Mouse (Mus musculus): ENCODE data around the gene Gm28635.

Gm28635 gene

DNA sequence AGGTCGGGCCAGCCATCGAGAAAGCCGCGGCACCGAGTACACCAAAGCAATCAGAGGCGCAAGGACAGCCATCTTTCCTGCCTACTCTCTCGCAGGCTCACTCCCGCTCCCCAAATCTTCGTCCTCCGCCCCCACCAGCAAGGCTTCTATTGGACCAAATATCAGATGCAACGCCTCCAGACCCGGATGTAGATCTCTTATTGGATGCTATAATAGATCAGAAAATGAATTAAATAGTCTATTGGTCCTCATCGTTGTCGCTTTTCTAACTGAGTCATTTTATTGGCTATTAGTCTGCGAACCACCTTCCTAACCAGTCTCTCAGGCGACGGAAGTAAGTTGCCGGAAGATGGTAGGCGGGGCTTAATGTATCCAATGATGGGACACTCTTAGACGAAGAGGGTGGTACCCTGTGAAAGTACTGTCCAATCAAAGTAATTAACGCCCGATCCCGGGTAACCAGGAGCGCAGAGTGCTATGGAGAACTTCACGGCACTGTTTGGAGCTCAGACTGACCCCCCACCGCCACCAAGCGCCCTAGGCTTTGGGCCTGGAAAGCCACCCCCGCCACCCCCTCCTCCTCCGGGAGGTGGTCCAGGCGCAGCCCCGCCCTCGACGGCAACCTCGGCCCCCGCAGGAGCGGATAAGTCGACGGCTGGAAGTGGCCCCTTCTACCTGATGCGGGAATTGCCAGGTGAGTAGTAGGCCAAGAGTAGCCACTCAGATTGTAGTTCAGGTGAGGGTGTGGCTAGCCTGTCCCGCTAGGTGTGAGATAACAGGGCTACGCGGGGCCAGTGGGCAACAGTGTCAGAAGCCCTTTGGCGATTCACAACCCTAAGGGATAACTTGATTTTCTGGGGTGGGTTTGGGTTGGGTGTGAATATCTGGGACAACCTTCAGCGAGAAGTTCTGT is at the start of gene Gm28635, which contains the start of gene Med19:
TSS of gene Gm28635 (minus strand) at position 74 of the 913 bp plus-strand sequence.
TSS of gene Med19 (plus strand) at position 435 of the 913 bp plus-strand sequence.
- DNase-seq (ENCODE audit: low spot score in 2 of 2) = peak; percentile 73 to 82

DNA sequence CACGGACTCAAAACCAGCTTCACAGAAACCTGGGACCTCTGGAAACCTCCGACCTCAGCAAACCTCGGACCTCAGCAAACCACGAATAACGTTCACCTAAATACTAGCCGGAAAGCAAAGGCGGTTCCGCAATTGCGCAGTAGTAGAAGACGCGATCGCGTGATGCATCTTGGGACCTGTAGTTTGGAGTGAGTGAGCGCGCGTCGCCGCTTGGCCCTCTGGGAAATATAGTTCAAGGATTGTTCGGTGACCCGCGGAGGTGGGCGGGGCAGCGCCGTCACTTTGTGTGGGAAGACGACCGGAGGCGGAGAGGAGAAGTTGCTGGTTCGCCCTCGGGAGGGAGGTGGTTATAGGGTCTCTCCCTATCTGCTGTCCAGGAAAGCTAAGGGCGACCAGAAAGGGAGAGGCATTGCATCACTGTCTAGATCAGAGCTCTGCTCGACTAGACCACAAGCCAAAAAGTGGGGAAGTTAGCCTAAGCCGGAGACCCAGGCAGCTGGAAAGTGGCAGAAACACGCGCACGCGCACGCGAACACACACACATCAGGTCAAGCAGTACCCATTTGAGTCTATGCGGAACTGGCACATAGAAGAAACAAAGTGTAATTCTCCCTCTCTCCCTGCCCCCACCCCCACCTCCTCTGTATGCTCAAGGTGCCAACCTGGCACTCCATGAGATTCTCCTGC is 49.5 kb upstream of the Gm28635 start, which contains the start of gene Clp1:
TSS of gene Clp1 (minus strand) at position 179 of the 687 bp plus-strand sequence.
- DNase-seq (ENCODE audit: low spot score in 2 of 2) = peak; percentile 92 to 95

DNA sequence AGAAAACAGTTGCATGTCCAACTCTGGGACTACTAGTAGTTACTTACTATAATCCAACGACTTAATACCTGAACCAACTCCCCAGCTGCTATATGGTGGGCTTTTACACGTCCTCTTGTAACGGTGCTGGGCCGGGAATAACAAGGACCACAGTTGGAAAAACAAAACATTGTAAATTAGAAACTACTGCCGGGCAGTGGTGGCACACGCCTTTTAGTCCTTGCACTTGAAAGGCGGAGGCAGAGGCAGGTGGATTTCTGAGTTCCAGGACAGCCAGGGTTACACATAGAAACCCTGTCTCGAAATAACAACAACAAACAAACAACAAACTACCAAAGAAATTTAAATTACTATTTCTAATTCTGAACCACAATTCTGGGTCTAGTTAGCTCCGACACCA is 48.9 kb upstream of the Gm28635 start:
- DNase-seq (ENCODE audit: low spot score in 2 of 2) = no peak

DNA sequence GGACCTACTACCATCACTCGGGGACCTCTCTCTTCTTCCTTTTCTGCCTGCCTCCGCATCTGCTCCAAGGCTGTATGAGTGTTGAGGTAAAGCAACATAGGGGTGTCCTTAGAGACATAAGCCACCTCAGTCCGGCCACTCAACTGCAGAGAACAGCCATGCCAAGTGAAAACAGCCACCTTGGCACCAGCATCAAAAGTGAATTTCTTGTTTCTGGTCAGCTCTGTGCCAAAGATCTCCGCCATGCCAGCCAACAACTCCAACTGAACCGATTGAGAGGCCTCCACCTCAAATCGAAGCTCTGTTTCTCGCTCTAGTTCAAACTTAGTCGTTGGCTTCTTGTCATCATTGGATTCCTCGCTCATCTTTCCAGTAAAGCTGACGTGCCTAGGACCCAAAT is 47.9 kb upstream of the Gm28635 start:
- DNase-seq (ENCODE audit: low spot score in 2 of 2) = no peak

DNA sequence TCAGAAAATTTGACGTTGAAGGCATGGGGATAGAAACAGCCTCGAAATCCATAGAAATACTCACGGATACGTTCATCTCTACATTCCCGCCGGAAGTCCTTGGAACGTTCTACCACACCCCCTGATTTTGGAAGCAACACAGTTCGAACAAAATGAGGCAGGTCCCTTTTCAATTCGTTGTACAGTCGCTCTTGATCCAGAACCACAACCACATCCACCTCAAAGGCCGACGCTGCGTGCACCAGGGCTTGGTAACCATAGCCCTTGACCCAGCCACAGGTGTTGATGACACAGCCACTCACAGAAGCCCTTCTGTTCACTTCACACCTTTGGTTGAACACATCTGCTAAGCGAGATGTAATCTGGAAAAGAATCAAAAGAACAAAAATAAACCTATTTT is 46.0 kb upstream of the Gm28635 start:
- no peak for DNase-seq (ENCODE audit: low spot score in 2 of 2)

DNA sequence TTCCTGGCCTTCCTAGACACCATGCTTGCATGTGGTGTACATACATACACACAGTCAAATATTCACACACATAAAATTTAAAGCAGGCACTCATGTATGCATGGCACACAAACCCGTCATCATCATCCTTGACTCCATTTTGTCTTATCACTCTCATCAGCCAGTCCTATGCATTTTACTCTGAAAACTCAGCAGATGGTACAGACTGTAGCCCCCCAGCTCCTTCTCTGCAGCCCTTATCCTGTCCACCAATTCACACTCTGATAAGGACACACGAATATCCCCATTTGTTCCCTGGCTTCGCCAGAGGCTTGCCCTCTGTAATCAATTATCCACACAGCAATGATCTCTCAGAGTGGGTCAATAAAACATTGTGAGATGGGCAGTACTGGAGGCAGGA is 43.3 kb upstream of the Gm28635 start:
- DNase-seq (ENCODE audit: low spot score in 2 of 2) = no peak

DNA sequence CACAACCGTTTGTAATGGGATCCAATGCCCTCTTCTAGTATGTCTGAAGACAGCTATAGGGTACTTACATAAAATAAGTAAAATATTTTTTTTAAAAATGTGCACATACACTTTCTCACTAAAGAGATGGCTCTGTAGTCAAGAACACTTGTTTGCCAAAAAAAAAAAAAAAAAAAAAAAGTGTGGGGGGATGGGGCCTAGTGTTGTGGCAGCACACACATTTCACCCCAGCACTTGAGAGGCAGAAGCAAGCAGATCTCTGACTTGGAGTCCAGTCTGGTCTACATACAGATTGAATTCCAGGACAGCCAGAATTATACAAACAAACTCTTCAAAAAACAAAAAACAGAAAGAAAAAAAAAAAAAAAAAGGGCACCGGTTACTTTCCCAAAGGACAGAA is 42.9 kb upstream of the Gm28635 start:
- DNase-seq (ENCODE audit: low spot score in 2 of 2) = no peak

DNA sequence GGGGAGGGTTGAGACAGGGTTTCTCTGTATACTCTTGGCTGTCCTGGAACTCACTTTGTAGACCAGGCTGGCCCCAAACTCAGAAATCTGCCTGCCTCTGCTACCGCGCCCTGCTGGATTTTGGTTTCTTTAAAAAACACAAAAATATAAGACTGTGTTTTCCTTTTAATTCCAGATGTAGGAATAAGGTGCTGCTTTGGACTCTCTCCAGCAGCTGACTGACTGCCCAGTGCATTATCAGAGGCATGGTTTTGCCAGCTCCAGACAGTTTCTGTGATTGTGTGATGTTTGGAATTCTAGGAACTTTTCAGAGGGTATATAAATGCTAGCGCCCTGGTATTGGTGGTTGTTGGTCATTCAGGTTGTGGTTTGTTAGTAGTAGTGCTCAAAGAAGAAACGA is 39.5 kb upstream of the Gm28635 start:
- no peak for DNase-seq (ENCODE audit: low spot score in 2 of 2)

DNA sequence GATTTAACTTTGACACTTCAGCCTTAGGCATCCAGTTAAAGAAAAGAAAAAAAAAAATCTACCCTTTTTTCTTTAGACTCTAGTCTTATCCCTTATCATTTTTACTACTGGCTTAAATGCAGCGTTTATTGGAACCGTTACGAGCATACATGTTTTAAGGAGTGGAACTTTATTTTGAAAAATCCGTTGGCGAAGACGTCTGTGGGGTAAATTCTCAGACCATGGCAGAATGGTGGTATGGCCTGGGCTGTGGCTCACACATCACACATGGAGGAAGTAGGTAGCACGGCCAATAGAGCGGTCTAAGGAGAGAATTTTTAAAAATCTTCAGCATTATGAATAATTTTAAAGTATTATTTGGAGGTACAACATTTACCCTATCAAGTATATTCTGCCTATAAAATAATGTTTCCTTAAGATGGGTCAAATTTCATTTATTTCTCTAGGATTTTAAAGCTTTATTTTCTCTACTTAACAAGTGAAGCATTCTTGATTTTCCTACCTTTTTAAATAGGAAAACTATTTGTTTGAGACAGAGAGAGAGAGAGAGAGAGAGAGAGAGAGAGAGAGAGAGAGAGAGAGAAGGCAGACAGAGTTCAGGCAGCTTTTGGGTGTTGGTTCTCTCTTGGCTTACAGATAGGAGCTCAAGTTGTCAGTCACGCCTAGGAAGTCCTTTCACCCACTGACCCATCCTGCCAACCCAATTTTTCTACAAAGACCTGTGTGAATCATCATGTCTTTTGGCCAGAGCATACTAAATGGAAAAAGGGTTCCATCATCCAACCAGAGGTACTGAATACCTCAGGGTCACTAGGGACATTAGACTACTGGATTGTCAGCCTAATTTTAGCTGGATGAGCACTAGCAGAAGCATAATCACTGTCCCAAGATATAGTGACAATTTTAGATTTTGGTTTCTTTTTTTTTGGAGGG is 38.8 kb upstream of the Gm28635 start:
- DNase-seq (ENCODE audit: low spot score in 2 of 2) = no peak

DNA sequence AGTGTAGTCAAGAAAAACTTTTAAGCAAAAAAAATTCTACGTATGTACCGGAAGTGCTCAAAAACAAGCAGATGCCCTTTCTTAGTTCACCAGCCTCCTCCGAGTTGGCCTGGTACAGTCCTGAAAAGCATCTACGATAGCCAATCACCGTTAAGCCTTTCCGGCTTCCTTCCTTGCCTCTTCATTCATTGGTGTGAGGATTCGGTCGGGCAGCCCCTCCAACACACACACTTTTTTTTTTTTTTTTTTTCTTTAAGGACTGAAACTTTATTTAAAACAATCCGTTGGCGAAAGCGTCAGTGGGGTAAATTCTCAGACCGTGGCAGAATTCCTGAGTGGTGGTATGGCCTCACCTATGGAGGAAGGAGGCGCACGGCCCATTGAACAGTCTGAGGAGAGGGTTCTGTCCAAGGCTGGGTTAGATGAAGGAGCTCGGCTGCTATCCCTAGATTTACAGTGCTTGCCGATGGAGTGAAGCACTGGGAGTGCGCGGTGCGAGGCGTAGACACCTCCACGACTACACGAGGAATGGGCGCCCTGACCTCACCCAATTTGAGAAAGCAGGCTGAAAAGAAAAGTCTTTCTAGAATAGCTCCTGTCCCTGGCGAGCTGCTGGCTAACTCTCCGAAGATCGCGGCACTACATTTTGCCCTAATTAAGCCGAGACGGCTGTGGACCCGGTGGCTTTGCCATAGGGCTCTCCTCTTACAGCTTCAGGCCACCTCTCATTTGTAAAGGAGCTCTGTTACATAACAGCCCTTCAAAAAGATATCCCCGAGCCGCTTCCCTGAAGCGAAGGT is 37.9 kb upstream of the Gm28635 start:
- DNase-seq (ENCODE audit: low spot score in 2 of 2) = peak; percentile 36 to 39

DNA sequence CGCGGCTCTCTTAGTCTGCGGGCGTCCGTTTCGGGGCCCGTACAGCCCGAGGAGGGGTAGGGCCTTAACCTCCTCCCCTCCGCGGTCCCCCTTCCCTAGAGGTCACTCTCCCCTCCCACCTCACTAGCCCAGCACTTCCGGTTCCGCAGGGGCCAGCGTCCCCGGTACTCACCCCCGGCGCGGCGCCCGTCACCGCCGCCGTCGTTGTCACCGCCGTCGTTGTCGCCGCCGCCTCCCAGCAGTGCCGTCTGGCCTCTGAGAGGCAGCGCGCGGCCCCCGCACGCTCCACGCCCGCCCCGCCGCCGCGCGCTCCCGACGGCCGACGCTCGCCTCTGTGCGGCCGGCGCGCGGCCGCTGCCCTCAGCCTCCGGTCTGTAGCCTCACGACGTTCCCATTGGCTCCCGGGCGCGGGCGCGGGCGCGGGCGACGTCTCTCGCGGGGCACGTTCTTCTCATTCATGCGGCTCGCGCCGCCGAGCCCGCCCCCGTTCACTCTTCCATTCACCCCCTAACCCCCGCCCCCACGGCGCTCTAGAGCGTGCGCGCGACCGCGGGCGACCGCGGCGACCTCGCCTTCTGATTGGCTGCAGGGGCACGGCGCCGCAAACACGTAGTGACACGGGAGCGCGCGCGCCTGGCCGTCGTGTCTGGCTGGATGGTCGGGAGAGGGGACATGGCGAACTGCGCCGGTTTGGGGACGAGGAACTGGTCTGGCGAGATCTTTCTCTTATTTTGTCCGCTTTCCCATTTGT is 37.1 kb upstream of the Gm28635 start, which contains the start of gene Zdhhc5:
TSS of gene Zdhhc5 (minus strand) at position 370 of the 751 bp plus-strand sequence.
- DNase-seq (ENCODE audit: low spot score in 2 of 2) = peak; percentile 97 to 99

DNA sequence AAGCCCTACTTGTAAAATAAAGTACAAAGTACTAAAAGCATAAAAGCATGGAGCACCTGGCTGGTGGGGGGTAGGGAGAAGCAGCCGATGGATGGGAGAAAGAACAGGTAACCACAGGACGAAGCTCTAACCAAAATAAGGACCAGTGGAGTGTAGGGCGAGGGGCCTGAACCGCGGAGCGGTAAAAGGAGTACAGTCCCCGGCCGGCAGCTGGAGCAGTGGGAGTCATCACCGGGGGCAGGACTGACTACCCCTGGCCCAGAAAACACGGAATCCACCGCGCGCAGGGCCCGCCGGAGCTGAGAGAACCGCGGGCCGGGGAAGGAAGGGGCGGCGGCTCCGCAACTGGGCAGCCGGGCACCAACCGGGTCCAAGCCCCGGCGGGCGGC is 36.6 kb upstream of the Gm28635 start:
- DNase-seq (ENCODE audit: low spot score in 2 of 2) = peak in 1 of 2 experiments; percentile 49

DNA sequence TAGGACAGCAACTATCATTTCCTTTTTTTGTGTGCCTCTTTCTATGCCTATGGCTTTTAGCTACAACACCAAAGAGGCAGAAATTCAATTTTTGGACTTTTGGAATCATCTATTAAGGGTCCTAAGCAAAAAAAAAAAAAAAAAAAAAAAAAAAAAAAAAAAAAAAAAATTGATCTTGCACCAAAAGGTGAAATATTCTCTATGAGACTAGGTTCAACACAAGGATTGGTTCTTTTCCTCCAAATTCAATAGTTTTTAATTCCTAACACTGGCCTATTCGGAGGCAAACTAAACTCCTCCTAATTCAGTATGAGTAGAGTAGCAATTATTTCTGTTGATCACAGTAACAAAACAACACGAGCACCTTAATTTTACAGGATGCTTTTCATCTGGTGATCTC is 34.1 kb upstream of the Gm28635 start:
- no peak for DNase-seq (ENCODE audit: low spot score in 2 of 2)

DNA sequence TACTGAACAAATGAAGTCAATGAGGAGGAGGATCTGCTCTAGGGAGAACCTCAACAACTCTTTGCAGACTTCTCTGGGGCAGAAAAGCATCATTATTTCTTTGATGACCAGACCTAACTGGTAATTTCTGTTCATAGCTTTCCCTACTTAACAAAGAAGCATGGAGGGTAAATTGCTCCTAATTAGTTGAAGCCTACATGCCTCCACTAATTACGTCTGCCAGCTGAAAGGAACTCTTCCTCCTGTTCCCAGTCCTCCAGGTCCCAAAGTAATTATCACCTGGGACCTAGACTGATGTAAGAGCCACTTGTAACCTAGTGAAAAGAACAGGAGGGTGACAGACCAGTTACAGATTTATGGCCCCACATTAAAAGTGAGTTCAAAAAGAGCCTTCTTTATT is 29.7 kb upstream of the Gm28635 start:
- DNase-seq (ENCODE audit: low spot score in 2 of 2) = no peak

DNA sequence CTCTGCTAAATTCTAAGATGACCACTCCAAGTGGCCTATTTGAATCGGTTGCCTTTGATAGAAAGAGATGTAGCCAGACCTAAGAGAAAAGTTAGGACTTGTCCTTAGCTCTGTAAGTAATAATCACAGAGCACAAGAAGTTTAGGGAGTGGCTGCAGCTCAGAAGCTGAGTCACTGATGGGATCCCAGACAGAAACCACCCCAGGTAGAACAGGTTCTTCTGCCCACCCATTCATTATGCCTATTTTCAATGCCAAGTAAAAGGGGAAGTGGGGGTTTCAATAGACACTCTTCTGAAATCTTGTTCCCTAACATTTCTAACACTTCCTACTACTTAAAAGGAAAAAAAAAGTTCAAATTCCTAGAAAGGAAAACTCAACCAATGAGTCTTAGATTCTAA is 27.5 kb upstream of the Gm28635 start:
- no peak for DNase-seq (ENCODE audit: low spot score in 2 of 2)

DNA sequence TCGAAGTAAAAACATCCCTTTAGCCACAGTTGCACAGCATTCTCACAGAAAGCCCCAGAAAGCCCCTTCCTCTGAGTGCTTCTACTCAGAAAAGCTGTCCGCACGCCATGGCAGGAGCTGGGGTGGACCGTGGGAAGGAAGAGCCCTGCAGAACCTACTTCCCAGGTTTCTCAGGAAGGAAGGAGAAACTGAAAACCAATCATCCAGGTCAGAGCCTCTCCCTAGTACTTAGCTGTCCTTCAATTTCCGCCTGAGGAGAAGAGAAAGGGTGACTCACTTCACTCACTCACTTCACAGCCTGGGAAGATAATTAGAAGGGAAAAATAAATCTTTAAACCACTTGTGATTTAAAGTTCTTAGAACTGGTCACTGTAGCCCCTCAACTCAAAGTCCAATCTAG is 26.5 kb upstream of the Gm28635 start:
- no peak for DNase-seq (ENCODE audit: low spot score in 2 of 2)

DNA sequence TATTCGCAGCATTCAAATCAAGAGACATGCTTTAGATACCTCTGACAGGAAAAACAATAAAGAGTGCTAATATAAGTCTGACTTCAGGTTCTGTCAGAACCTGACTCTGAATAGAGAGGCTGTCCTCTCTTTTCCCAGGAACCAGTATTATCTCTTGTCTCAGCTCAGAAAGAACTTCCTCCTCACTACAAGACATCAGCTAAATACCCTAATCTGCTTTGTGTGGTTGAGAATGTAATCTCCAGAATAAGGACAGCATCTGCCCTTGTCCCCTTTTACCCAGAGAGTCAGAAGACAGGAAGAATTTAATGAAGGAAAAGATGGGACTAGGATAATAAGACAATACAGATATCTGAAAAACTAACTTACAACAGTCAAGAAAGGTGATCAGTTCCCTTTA is 25.7 kb upstream of the Gm28635 start:
- DNase-seq (ENCODE audit: low spot score in 2 of 2) = no peak

DNA sequence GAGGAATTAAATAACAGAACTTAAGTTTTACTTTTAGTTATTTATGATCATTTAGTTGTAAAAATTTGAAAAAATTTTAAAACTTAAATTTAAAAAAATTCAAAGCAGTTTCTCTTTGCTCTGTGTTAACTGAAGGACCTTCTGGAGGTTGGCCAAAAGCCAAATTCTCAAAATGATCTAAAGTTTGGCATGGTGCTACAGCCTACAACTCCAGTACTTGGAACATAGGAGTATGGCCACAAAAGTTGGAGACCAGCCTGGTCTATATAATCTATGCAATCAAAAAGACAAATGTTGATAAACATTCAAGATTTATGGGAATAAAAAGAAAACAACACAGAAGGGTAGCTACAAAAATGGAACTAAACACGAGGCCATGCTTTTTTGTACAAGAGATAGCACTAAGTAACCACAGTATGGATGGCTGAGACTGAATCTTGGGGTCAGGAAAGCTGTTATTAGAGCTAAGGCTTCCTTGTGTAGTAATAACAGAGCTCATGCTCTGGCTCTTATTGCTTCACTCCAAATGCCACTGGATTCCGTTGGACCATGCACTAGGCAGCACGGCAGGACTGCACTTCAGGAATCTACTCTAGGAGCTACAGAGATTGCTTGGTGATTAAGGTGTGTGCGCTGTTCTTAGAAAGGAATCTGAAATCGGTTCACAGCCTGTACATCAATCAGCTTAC is 17.3 kb upstream of the Gm28635 start:
- DNase-seq (ENCODE audit: low spot score in 2 of 2) = no peak

DNA sequence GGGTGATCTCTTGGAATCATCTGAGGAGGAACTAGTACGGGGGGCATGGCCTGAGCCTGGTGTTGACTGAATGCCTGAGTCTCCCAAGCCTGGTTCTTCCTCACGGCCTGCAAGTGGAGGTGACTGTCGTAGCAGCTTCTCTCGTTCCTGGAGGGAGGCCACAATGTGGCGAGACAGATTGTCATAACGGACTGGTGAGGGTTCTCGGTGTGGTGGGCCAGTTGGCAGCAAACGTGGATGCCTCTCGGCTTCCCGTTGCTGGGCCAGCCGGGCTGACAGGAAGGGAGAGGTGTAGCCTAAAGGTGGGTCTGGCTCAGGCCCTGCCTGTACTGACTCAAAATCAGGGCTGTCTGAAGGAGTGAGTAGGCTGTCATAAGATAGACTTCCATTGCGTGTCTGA is 12.2 kb upstream of the Gm28635 start:
- DNase-seq (ENCODE audit: low spot score in 2 of 2) = no peak

All from spleen, postnatal 14 days (tissue).